Mouse (Mus musculus): ENCODE results near the gene 2410137M14Rik. TPM values are rescaled to one million over a fixed set of nuclear protein-coding genes. Genes with fewer than 3 reads are reported as not detected.
A peak's percentile ranks its signal among the peaks of the same experiment; 100 is the strongest.

The 2410137M14Rik gene
- 0.42 and 1.1 TPM in 2 replicates for polyA plus RNA-seq (2012; rRNA removed)

- peak; percentile 22 to 52 for DNase-seq (ENCODE audit: extremely low spot score in 1 of 2, low spot score in 1 of 2)
Measured at GRCm38 (mm10) chr17:36981221-36981813, at the start of gene 2410137M14Rik. 2410137M14Rik (minus strand) TSS chr17:36981237.

GRCm38 (mm10) chr17:37029162-37029561 lies 48.1 kb upstream of the 2410137M14Rik start:
- no peak for DNase-seq (ENCODE audit: extremely low spot score in 1 of 2, low spot score in 1 of 2)

- peak; percentile 92 to 97 for DNase-seq (ENCODE audit: extremely low spot score in 1 of 2, low spot score in 1 of 2)
Measured at GRCm38 (mm10) chr17:37028683-37029120, 47.7 kb upstream of the 2410137M14Rik start.

DNA sequence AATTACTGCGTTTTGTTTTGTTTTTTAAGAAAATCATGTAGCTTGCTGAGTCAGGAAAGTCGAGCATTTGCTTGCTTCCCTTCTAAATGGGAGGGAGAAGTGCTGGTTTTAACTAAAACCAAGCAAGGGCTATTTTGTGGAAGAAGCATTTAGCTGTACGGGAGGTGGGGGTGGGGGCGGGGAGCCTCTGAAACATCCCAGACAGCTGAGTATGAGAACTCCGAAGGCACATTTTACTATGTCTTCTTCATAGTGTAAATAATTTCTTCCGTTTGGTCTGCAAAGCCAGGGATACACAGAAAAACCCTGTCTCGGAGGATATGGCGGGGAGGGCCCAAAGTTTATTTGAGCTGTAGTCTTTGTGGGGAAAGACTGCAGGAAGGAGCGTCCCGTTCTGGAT lies 47.2 kb upstream of the 2410137M14Rik start:
- DNase-seq (ENCODE audit: extremely low spot score in 1 of 2, low spot score in 1 of 2), result no peak

DNA sequence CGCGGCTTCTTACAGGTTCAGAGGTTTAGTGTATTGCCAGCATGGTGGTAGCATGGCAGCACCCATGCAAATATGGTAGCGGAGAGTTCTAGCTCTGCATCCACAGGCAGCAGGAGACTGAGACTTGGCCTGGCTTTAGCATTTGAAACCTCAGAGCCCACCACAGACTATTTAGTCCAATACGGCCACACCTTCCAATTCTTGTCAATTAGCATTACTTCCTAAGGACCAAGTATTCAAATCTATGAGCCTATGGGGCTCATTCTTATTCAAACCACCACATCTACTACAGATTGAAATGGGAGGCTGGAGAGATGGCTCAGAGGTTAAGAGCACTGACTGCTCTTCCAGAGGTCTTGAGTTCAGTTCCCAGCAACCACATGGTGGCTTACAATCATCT lies 46.4 kb upstream of the 2410137M14Rik start:
- DNase-seq (ENCODE audit: extremely low spot score in 1 of 2, low spot score in 1 of 2), result no peak

- no peak for DNase-seq (ENCODE audit: extremely low spot score in 1 of 2, low spot score in 1 of 2)
Measured at GRCm38 (mm10) chr17:37026425-37026824, 45.4 kb upstream of the 2410137M14Rik start.

- DNase-seq (ENCODE audit: extremely low spot score in 1 of 2, low spot score in 1 of 2), result no peak
Measured at GRCm38 (mm10) chr17:37022628-37023576, 41.9 kb upstream of the 2410137M14Rik start, which contains the start of gene Mog. Mog (minus strand) TSS chr17:37023398.

- peak; percentile 29 to 51 for DNase-seq (ENCODE audit: extremely low spot score in 1 of 2, low spot score in 1 of 2)
Measured at GRCm38 (mm10) chr17:37019242-37019641, 38.2 kb upstream of the 2410137M14Rik start.

GRCm38 (mm10) chr17:37018328-37018727 lies 37.3 kb upstream of the 2410137M14Rik start:
- DNase-seq (ENCODE audit: extremely low spot score in 1 of 2, low spot score in 1 of 2), result peak in 1 of 2 experiments; percentile 42

- DNase-seq (ENCODE audit: extremely low spot score in 1 of 2, low spot score in 1 of 2), result no peak
Measured at GRCm38 (mm10) chr17:37016333-37016732, 35.3 kb upstream of the 2410137M14Rik start.

GRCm38 (mm10) chr17:37012141-37012540 lies 31.1 kb upstream of the 2410137M14Rik start:
- no peak for DNase-seq (ENCODE audit: extremely low spot score in 1 of 2, low spot score in 1 of 2)

DNA sequence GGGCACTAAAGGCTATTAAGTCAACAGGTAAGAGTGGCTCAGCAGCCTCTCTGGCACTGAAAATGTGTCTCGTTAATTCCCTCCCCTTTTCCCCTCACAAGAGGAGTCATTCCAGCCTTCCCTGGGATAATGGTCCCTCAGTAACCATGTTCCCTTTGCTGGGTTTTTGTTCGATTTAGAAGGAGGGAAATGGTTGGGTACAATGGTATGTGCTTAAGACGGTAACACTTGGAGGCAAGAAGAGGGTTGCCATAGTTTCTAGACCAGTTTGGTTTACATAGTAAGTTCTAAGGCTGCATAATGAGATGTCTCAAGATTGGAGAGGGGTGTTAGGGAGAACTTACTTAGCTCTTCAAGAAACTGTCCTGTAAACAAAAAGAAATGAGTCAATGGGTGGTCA lies 30.7 kb upstream of the 2410137M14Rik start:
- DNase-seq (ENCODE audit: extremely low spot score in 1 of 2, low spot score in 1 of 2), result no peak

- no peak for DNase-seq (ENCODE audit: extremely low spot score in 1 of 2, low spot score in 1 of 2)
Measured at GRCm38 (mm10) chr17:37009460-37010042, 28.5 kb upstream of the 2410137M14Rik start.

DNA sequence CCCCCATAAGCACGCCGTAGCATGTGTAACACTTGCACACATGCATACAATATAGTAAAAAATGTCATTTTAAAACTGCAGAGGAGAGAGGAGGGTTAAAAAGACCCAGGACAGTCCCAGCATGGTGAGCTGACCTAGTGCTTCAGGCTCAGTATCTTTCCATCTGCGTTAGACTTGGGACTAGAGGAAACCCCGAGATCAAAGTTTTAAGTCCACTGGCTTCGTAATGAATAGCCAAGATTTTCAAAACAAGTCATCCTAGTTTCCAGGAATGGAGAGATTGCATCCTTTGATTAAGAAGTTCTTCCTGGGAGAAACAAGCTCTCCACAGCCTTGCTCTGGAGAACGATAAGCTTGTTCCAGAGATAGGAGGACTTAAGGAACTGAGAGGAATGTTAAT lies 27.1 kb upstream of the 2410137M14Rik start:
- DNase-seq (ENCODE audit: extremely low spot score in 1 of 2, low spot score in 1 of 2), result no peak

DNA sequence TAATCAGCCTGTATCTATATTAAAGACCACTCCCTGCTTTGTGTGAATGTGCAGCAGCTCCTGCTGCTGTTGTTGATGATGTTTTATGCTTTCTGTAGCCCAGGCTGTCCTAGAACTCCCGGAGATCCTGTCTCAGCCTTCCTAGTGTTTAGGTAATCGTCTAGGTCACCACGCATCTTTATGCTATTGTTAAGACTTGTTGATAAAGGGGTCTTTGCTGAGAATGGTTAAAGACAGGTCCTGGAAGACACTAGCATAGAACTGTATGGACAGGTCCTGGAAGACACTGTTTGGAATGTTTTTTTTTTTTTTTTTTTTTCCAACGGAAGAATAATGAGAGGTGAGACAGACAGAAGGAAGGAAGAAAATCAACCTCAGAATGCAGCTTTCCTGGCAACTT lies 22.3 kb upstream of the 2410137M14Rik start:
- DNase-seq (ENCODE audit: extremely low spot score in 1 of 2, low spot score in 1 of 2), result no peak

GRCm38 (mm10) chr17:37002364-37003330 lies 21.6 kb upstream of the 2410137M14Rik start:
- peak in 1 of 2 experiments; percentile 35 for DNase-seq (ENCODE audit: extremely low spot score in 1 of 2, low spot score in 1 of 2)

GRCm38 (mm10) chr17:37000863-37001262 lies 19.8 kb upstream of the 2410137M14Rik start, which contains the start of gene Zfp57:
Zfp57 (plus strand) TSS chr17:37001163.
- no peak for DNase-seq (ENCODE audit: extremely low spot score in 1 of 2, low spot score in 1 of 2)

DNA sequence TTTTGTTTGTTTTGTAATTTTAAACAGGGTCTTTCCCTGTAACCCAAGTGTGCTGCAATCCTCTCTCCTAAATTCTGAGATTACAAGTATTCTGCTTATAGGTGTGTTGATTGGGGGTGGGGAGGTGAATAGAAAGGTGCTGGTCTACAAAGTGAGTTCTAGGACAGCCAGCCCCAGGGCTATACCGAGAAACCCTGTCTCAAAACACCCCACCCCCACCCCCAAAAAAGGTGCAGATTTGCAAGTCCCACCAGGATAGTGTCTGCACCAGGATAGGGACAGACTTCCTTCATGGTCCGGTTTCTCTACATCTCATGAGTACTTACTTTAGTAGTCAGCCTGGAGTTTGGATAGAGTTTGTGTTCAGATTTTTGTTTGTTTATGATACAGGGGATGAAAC lies 17.4 kb upstream of the 2410137M14Rik start:
- no peak for DNase-seq (ENCODE audit: extremely low spot score in 1 of 2, low spot score in 1 of 2)

GRCm38 (mm10) chr17:36997033-36997735 lies 16.1 kb upstream of the 2410137M14Rik start:
- peak in 1 of 2 experiments; percentile 91 for DNase-seq (ENCODE audit: extremely low spot score in 1 of 2, low spot score in 1 of 2)
